Mouse (Mus musculus): ENCODE results near the gene Gm14403. TPM values are rescaled to one million over a fixed set of nuclear protein-coding genes. Genes with fewer than 3 reads are reported as not detected.
"Not testable (repeated sequence)": the region's sequence is repeated elsewhere in the genome, so short reads cannot be mapped to it uniquely, and the experiment has no call there.

Gm14403 gene
- polyA plus RNA-seq, 1 experiment: 0.91 TPM

DNA sequence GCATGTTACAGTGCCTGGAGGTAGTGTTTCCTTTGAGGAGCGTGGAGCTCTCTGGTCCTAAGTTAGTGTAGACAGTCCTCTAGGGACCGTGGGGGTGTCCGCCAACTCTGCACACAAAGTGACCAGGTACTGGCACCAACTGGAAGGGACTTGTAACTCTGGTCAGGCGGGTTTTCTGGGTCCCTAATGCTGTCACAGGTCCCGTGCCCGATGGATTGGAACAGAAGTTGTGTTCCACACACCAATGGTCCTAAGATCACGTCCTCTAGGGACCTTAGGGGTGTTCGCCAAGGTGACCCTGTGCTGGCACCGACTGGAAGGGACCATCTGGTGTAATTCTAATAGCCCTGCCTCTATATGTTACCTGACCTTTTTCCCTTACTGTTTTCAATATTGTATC is 37.9 kb downstream of the Gm14403 start:
- H3K79me2 ChIP-seq (ENCODE audit: control insufficient read depth, insufficient read depth): no peaks in the 10 kb centered on the region

DNA sequence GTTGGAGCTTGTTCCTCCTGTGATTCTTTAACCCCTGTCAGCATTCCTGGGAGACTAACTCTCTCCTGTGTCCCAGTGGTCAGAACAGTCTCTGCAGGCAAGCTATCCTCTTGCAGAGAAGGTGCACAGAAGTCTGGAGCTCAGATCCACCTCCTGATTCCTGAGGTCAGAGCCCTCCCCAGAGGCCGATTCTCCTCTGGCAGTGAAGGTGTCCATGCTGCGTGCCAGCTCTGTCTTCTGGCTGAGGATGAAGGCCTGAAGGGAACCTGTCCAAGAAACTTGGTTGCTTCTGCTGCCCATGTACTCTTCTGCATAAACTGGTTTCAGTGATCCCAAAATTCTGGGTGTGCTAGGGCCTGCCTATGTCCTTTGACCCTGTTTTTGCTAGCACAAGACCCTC is 39.1 kb downstream of the Gm14403 start:
- H3K79me2 ChIP-seq (ENCODE audit: control insufficient read depth, insufficient read depth); H3ac ChIP-seq (ENCODE audit: control insufficient read depth, insufficient read length, low read depth); H3K36me3 ChIP-seq (ENCODE audit: control insufficient read depth, insufficient read depth); H3K27me3 ChIP-seq (ENCODE audit: control insufficient read depth, insufficient read depth, insufficient read length); H3K4me3 ChIP-seq (ENCODE audit: insufficient read depth, poor library complexity, severe bottlenecking); H3K79me3 ChIP-seq (ENCODE audit: low read depth): not testable (repeated sequence)

More for the DNA sequence above, 37.9 kb downstream of the Gm14403 start:
- no peak for TF ChIP-seq USF1 (IDR thresholded peaks at IDR 0.05; ENCODE audit: low read depth)
- TF ChIP-seq CEBPB (IDR thresholded peaks at IDR 0.05; ENCODE audit: low read depth): no peak
- no peak for TF ChIP-seq FOSL1 (IDR thresholded peaks at IDR 0.05; ENCODE audit: insufficient read depth, low read length, poor library complexity, severe bottlenecking)
- no peak for TF ChIP-seq MYOG (IDR thresholded peaks at IDR 0.05; ENCODE audit: control insufficient read depth, extremely low read depth, insufficient read length)
- no peak for TF ChIP-seq CTCF (IDR thresholded peaks at IDR 0.05; ENCODE audit: control insufficient read depth, insufficient read depth, insufficient read length)
- TF ChIP-seq MYOD1 (IDR thresholded peaks at IDR 0.05; ENCODE audit: control insufficient read depth, insufficient read length, low read depth): no peak
- TF ChIP-seq MAX (IDR thresholded peaks at IDR 0.05): no peak
- no peaks in the 10 kb centered on the region for H3K36me3 ChIP-seq (ENCODE audit: control insufficient read depth, insufficient read depth)
- no peaks in the 10 kb centered on the region for H3K27me3 ChIP-seq (ENCODE audit: control insufficient read depth, insufficient read depth, insufficient read length)
- H3K79me3 ChIP-seq (ENCODE audit: low read depth): no peaks in the 10 kb centered on the region
- no peak overlapping the region for H3K4me3 ChIP-seq (ENCODE audit: insufficient read depth, poor library complexity, severe bottlenecking)
- no peak overlapping the region for H3ac ChIP-seq (ENCODE audit: control insufficient read depth, insufficient read length, low read depth)

DNA sequence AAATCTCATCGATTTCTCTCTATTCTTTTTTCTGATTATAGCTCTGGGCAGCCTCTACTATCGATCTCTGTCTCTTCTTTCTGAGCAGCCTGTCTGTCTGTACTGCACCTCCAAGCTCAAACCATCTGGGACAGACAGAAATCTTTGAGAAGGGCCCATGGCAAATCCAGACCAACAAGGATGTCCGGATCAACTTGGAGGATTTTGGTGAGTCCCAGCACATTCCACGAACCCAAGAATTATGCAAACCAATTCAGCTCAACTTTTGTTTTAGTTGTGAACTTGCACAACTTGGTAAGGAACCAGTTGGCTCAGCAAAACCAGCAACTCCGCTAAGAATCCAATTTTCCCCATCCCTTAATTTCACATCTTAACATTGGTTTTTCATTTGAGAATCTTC is 39.7 kb downstream of the Gm14403 start:
- H3K79me3 ChIP-seq (ENCODE audit: low read depth); H3K79me2 ChIP-seq (ENCODE audit: control insufficient read depth, insufficient read depth); H3K27me3 ChIP-seq (ENCODE audit: control insufficient read depth, insufficient read depth, insufficient read length); H3K4me3 ChIP-seq (ENCODE audit: insufficient read depth, poor library complexity, severe bottlenecking); H3ac ChIP-seq (ENCODE audit: control insufficient read depth, insufficient read length, low read depth); H3K36me3 ChIP-seq (ENCODE audit: control insufficient read depth, insufficient read depth): not testable (repeated sequence)

DNA sequence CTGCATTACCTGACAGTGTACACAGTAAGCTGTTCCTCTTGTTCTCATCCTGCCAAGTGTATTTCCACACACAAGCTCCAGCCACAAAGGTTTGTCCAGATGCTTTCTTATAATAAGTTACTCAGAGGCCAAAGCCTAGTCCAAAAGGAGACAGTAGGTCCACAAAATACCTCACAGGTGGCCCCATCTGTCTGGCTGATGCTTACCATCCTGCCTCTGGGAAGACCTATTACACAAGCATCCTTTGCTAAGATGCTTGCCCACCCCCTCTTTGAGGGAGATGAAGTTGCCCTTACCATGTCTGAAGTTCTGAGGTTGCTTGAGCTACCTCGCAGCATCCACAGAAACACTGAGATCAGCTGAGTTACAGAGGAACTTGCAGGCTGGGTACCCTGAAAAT is 57.2 kb downstream of the Gm14403 start:
- not testable (repeated sequence) for H3K79me3 ChIP-seq (ENCODE audit: low read depth); H3ac ChIP-seq (ENCODE audit: control insufficient read depth, insufficient read length, low read depth); H3K79me2 ChIP-seq (ENCODE audit: control insufficient read depth, insufficient read depth); H3K27me3 ChIP-seq (ENCODE audit: control insufficient read depth, insufficient read depth, insufficient read length); H3K4me3 ChIP-seq (ENCODE audit: insufficient read depth, poor library complexity, severe bottlenecking); H3K36me3 ChIP-seq (ENCODE audit: control insufficient read depth, insufficient read depth)

Other genes starting within 250 kb of the Gm14403 start
- gene Gm14409, start 231.2 kb upstream of the Gm14403 start, polyA plus RNA-seq (2012; fragmentation: generic; extraction: Trizol): 0.04 TPM
- 0.05 TPM for gene Gm14412, start 173.9 kb upstream of the Gm14403 start, polyA plus RNA-seq (2012; fragmentation: generic; extraction: Trizol)
- gene Gm14418, start 99.9 kb upstream of the Gm14403 start, polyA plus RNA-seq (2012; fragmentation: generic; extraction: Trizol): 1.1 TPM
- 0.90 TPM for gene Zfp970, start 33.5 kb upstream of the Gm14403 start, polyA plus RNA-seq (2012; fragmentation: generic; extraction: Trizol)
- gene Gm14406, start 80.0 kb downstream of the Gm14403 start, polyA plus RNA-seq (2012; fragmentation: generic; extraction: Trizol): not detected

Data from C2C12 (cell line).